Mouse (Mus musculus): ENCODE measurements around the gene Fam3c. TPM values are rescaled to one million over a fixed set of nuclear protein-coding genes. Genes with fewer than 3 reads are reported as not detected.

The Fam3c gene
- 8.2 and 22.5 TPM in 2 replicates for polyA plus RNA-seq (2012; rRNA removed)

- peak; percentile 96 for TF ChIP-seq CTCF (IDR thresholded peaks at IDR 0.05; ENCODE audit: borderline replicate concordance, extremely low read depth, insufficient read depth, insufficient read length)
- peak; percentile 85 for TF ChIP-seq POLR2A (IDR thresholded peaks at IDR 0.05; ENCODE audit: borderline replicate concordance, extremely low read depth, insufficient read depth, insufficient read length, poor library complexity, severe bottlenecking)
These were observed at the start of gene Fam3c for GRCm38 (mm10) chr6:22356086-22356507. Fam3c (minus strand) TSS chr6:22356243.

GRCm38 (mm10) chr6:22405021-22405420, 49.0 kb upstream of the Fam3c start:
- TF ChIP-seq POLR2A (IDR thresholded peaks at IDR 0.05; ENCODE audit: borderline replicate concordance, extremely low read depth, insufficient read depth, insufficient read length, poor library complexity, severe bottlenecking), result no peak
- no peak for TF ChIP-seq CTCF (IDR thresholded peaks at IDR 0.05; ENCODE audit: borderline replicate concordance, extremely low read depth, insufficient read depth, insufficient read length)
- DNase-seq (ENCODE audit: low read depth), result no peak

More at GRCm38 (mm10) chr6:22356086-22356507, at the start of gene Fam3c:
- DNase-seq (ENCODE audit: low read depth), result peak; percentile 96

GRCm38 (mm10) chr6:22403736-22404135, 47.7 kb upstream of the Fam3c start:
- no peak for DNase-seq (ENCODE audit: low read depth)
- TF ChIP-seq CTCF (IDR thresholded peaks at IDR 0.05; ENCODE audit: borderline replicate concordance, extremely low read depth, insufficient read depth, insufficient read length) (no peak), POLR2A (IDR thresholded peaks at IDR 0.05; ENCODE audit: borderline replicate concordance, extremely low read depth, insufficient read depth, insufficient read length, poor library complexity, severe bottlenecking) (no peak)

GRCm38 (mm10) chr6:22403317-22403716, 47.3 kb upstream of the Fam3c start:
- TF ChIP-seq CTCF (IDR thresholded peaks at IDR 0.05; ENCODE audit: borderline replicate concordance, extremely low read depth, insufficient read depth, insufficient read length), result no peak
- TF ChIP-seq POLR2A (IDR thresholded peaks at IDR 0.05; ENCODE audit: borderline replicate concordance, extremely low read depth, insufficient read depth, insufficient read length, poor library complexity, severe bottlenecking), result no peak
- DNase-seq (ENCODE audit: low read depth), result no peak

- no peak for DNase-seq (ENCODE audit: low read depth)
- TF ChIP-seq CTCF (IDR thresholded peaks at IDR 0.05; ENCODE audit: borderline replicate concordance, extremely low read depth, insufficient read depth, insufficient read length), result no peak
- no peak for TF ChIP-seq POLR2A (IDR thresholded peaks at IDR 0.05; ENCODE audit: borderline replicate concordance, extremely low read depth, insufficient read depth, insufficient read length, poor library complexity, severe bottlenecking)
These were observed 46.6 kb upstream of the Fam3c start for GRCm38 (mm10) chr6:22402548-22403164.

- TF ChIP-seq CTCF (IDR thresholded peaks at IDR 0.05; ENCODE audit: borderline replicate concordance, extremely low read depth, insufficient read depth, insufficient read length) (no peak), POLR2A (IDR thresholded peaks at IDR 0.05; ENCODE audit: borderline replicate concordance, extremely low read depth, insufficient read depth, insufficient read length, poor library complexity, severe bottlenecking) (no peak)
- no peak for DNase-seq (ENCODE audit: low read depth)
These were observed 46.0 kb upstream of the Fam3c start for GRCm38 (mm10) chr6:22402037-22402436.

- no peak for DNase-seq (ENCODE audit: low read depth)
- TF ChIP-seq CTCF (IDR thresholded peaks at IDR 0.05; ENCODE audit: borderline replicate concordance, extremely low read depth, insufficient read depth, insufficient read length) (no peak), POLR2A (IDR thresholded peaks at IDR 0.05; ENCODE audit: borderline replicate concordance, extremely low read depth, insufficient read depth, insufficient read length, poor library complexity, severe bottlenecking) (no peak)
These were observed 42.2 kb upstream of the Fam3c start for GRCm38 (mm10) chr6:22398079-22398774.

GRCm38 (mm10) chr6:22395207-22395606, 39.2 kb upstream of the Fam3c start:
- TF ChIP-seq CTCF (IDR thresholded peaks at IDR 0.05; ENCODE audit: borderline replicate concordance, extremely low read depth, insufficient read depth, insufficient read length), result no peak
- no peak for DNase-seq (ENCODE audit: low read depth)

- DNase-seq (ENCODE audit: low read depth), result peak; percentile 40
- TF ChIP-seq CTCF (IDR thresholded peaks at IDR 0.05; ENCODE audit: borderline replicate concordance, extremely low read depth, insufficient read depth, insufficient read length), result no peak
- TF ChIP-seq POLR2A (IDR thresholded peaks at IDR 0.05; ENCODE audit: borderline replicate concordance, extremely low read depth, insufficient read depth, insufficient read length, poor library complexity, severe bottlenecking), result no peak
These were observed 34.8 kb upstream of the Fam3c start for GRCm38 (mm10) chr6:22390654-22391365.

- TF ChIP-seq CTCF (IDR thresholded peaks at IDR 0.05; ENCODE audit: borderline replicate concordance, extremely low read depth, insufficient read depth, insufficient read length) (no peak), POLR2A (IDR thresholded peaks at IDR 0.05; ENCODE audit: borderline replicate concordance, extremely low read depth, insufficient read depth, insufficient read length, poor library complexity, severe bottlenecking) (no peak)
- no peak for DNase-seq (ENCODE audit: low read depth)
These were observed 29.3 kb upstream of the Fam3c start for GRCm38 (mm10) chr6:22385254-22385870.

- TF ChIP-seq POLR2A (IDR thresholded peaks at IDR 0.05; ENCODE audit: borderline replicate concordance, extremely low read depth, insufficient read depth, insufficient read length, poor library complexity, severe bottlenecking) (no peak), CTCF (IDR thresholded peaks at IDR 0.05; ENCODE audit: borderline replicate concordance, extremely low read depth, insufficient read depth, insufficient read length) (no peak)
- DNase-seq (ENCODE audit: low read depth), result no peak
These were observed 24.2 kb upstream of the Fam3c start for GRCm38 (mm10) chr6:22380269-22380668.

Measured in brain, embryonic 14.5 days (tissue).